Mouse (Mus musculus) liver, embryonic 13.5 days (tissue): ENCODE data around the gene Ewsr1. TPM values are rescaled to one million over a fixed set of nuclear protein-coding genes. Genes with fewer than 3 reads are reported as not detected.

Source experiments
- ATAC-seq: fragments of 200-750 bp; cut with Nextera tagmentation; 2 replicates; pipeline ENCODE4 v1.8.0; 2017; ENCODE audit warnings: low read depth, mild to moderate bottlenecking, moderate number of reproducible peaks, moderate library complexity
- DNase-seq: peaks from one replicate; pipeline ENCODE4 v3.0.0; 2022
- H3K27ac ChIP-seq: fragments of 300-500 bp; sonication (generic); 2 replicates; pipeline ENCODE4 v1.5.1; 2015; ENCODE audit warnings: moderate library complexity, mild to moderate bottlenecking, inconsistent platforms
- H3K27me3 ChIP-seq: fragments of 300-500 bp; sonication (generic); 2 replicates; pipeline ENCODE4 v1.6.1; 2015; ENCODE audit warnings: mild to moderate bottlenecking, inconsistent platforms
- H3K36me3 ChIP-seq: fragments of 300-500 bp; sonication (generic); 2 replicates; pipeline ENCODE4 v1.6.1; 2015; ENCODE audit warnings: mild to moderate bottlenecking, inconsistent platforms
- H3K4me1 ChIP-seq: fragments of 300-500 bp; sonication (generic); replicated peaks from 2 replicates; pipeline ENCODE4 v1.6.1; 2015; ENCODE audit warnings: inconsistent platforms
- H3K4me2 ChIP-seq: fragments of 300-500 bp; sonication (generic); 2 replicates; pipeline ENCODE4 v1.6.1; 2015; ENCODE audit warnings: inconsistent platforms, mild to moderate bottlenecking, moderate library complexity
- H3K4me3 ChIP-seq: fragments of 300-500 bp; sonication (generic); replicated peaks from 2 replicates; pipeline ENCODE4 v1.5.1; 2015; ENCODE audit warnings: mild to moderate bottlenecking, inconsistent platforms
- H3K9ac ChIP-seq: fragments of 300-500 bp; sonication (generic); 2 replicates; pipeline ENCODE4 v1.6.1; 2015; ENCODE audit warnings: mild to moderate bottlenecking, inconsistent platforms
- H3K9me3 ChIP-seq: fragments of 300-500 bp; sonication (generic); replicated peaks from 2 replicates; pipeline ENCODE4 v1.6.1; 2016; ENCODE audit warnings: inconsistent platforms
- WGBS: fragments of 180-500 bp; shearing (Covaris S2); methylation state at CpG from one replicate; pipeline ENCODE4 v1.1.7; 2015; ENCODE audit not compliant: insufficient replicate concordance; 5-methylcytosine and 5-hydroxymethylcytosine counted together
- microRNA-seq: library from miRNA; unstranded; fragments of <30 nt; microRNA quantifications from one replicate; pipeline ENCODE4, GENCODE M21; 2016
- polyA plus RNA-seq: library from polyadenylated mRNA; unstranded; fragments of >200 nt; fragmentation: Nextera tagmentation; extraction: Ambion mirVana; gene quantifications from 2 replicates; pipeline ENCODE4 v1.2.1, GENCODE M21; 2015

Ewsr1 gene
- polyA plus RNA-seq, 1 experiment from 2014 or later: 312 TPM

- ATAC-seq (no peak), DNase-seq (no peak)
- Histone ChIP-seq H3K4me2 (no peak overlapping the region), H3K27me3 (no peaks in the 10 kb centered on the region), H3K36me3 (peaks cover 100% of the 10 kb centered on the region), H3K9ac (no peak overlapping the region), H3K9me3 (no peaks in the 10 kb centered on the region), H3K4me3 (no peak overlapping the region), H3K4me1 (no peaks in the 10 kb centered on the region), H3K27ac (no peak overlapping the region)
- WGBS: 87% methylated on average over 8 of the region's 8 CpGs
These were observed 61.8 kb downstream of the Ewsr1 start for GRCm38 (mm10) chr11:5037146-5037854.

DNA sequence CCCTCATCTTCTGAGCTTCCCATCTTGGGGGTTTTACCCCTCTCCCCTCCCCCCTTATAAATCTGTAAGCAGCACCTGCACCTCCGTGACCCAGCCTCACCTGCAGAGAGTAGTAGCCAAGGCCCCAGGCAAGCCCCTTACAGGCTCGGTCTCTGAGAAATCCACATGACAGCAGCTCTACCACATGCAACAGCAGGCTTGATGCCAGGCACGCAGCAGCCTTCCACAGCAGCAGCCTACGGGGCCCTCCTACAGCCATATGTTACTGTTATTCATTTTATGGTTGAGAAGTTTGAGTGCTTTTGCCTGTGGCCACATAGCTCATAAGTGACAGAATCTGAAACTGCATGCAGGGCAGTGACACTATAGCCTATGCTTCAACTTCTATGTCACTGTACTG lies 63.6 kb downstream of the Ewsr1 start:
- DNase-seq: no peak
- H3K4me1 ChIP-seq: no peaks in the 10 kb centered on the region
- H3K4me2 ChIP-seq: no peak overlapping the region
- no peak overlapping the region for H3K9ac ChIP-seq
- H3K27me3 ChIP-seq: no peaks in the 10 kb centered on the region
- H3K27ac ChIP-seq: no peak overlapping the region
- H3K9me3 ChIP-seq: no peaks in the 10 kb centered on the region
- no peak for ATAC-seq
- WGBS: 81% methylated on average over 4 of the region's 4 CpGs
- peaks cover 100% of the 10 kb centered on the region for H3K36me3 ChIP-seq
- no peak overlapping the region for H3K4me3 ChIP-seq

- DNase-seq (no peak), ATAC-seq (no peak)
- Histone ChIP-seq H3K27me3 (no peaks in the 10 kb centered on the region), H3K9ac (no peak overlapping the region), H3K36me3 (peaks cover 100% of the 10 kb centered on the region), H3K4me2 (no peak overlapping the region), H3K4me3 (no peak overlapping the region), H3K4me1 (no peaks in the 10 kb centered on the region), H3K9me3 (no peaks in the 10 kb centered on the region), H3K27ac (no peak overlapping the region)
- WGBS: 81% methylated on average over 3 of the region's 3 CpGs
These were observed 65.9 kb downstream of the Ewsr1 start for GRCm38 (mm10) chr11:5033136-5033535.

DNA sequence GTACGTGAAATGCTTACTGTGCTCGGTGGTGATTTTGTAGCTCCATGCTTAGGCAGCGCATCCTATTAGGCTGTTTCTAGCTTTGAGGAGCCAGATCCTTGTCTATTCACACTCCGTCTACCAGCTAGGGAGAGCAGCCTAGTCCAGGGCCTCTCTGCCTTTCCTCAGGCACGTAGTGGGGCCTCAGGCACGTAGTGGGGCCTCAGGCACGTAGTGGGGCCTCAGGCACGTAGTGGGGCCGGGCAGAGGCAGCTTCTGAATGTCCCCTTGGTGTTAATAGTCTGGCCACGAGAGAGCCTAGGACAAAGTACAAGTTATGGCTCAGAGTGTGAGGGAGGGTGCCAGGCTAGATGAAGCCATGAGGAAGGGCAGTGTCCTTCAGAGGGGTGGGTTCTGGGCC lies 66.4 kb downstream of the Ewsr1 start:
- Histone ChIP-seq H3K27ac (no peak overlapping the region), H3K36me3 (peaks cover 100% of the 10 kb centered on the region), H3K4me2 (no peak overlapping the region), H3K4me1 (no peaks in the 10 kb centered on the region), H3K9ac (no peak overlapping the region), H3K9me3 (no peaks in the 10 kb centered on the region), H3K4me3 (no peak overlapping the region), H3K27me3 (no peaks in the 10 kb centered on the region)
- DNase-seq (no peak), ATAC-seq (no peak)
- 90% methylated on average over 10 of the region's 10 CpGs for WGBS

DNA sequence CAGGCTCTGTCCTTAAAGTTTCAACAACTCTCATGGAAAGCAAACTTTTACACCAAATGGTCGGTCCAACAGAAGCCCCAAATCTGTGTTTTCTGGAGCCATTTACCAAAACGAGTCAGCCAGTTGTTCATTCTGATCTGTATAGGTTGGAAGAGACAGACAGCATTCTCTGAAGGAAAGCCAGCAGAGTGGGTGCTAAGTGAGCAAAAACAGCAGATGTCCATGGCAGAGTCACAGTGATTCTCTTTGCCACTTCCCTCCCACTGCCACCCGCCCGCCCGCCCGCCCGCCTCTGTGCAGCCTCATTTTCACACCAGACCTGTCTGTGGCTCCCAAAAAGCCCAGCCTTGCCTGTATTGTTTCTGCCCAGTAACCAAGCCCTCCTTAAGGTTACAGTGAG lies 70.8 kb downstream of the Ewsr1 start:
- no peaks in the 10 kb centered on the region for H3K9me3 ChIP-seq
- no peak for ATAC-seq
- H3K9ac ChIP-seq: no peak overlapping the region
- H3K36me3 ChIP-seq: peaks cover 100% of the 10 kb centered on the region
- H3K4me1 ChIP-seq: no peaks in the 10 kb centered on the region
- H3K27ac ChIP-seq: no peak overlapping the region
- no peak overlapping the region for H3K4me2 ChIP-seq
- 85% methylated on average over 7 of the region's 7 CpGs for WGBS
- no peaks in the 10 kb centered on the region for H3K27me3 ChIP-seq
- DNase-seq: no peak
- H3K4me3 ChIP-seq: no peak overlapping the region

- no peaks in the 10 kb centered on the region for H3K27me3 ChIP-seq
- ATAC-seq (no peak), DNase-seq (no peak)
- no peaks in the 10 kb centered on the region for H3K9me3 ChIP-seq
- peaks cover 92% of the 10 kb centered on the region for H3K36me3 ChIP-seq
- no peak overlapping the region for H3K4me3 ChIP-seq
- H3K4me1 ChIP-seq: no peaks in the 10 kb centered on the region
- WGBS: 96% methylated on average over 1 of the region's 1 CpGs
- no peak overlapping the region for H3K9ac ChIP-seq
- H3K27ac ChIP-seq: no peak overlapping the region
- no peak overlapping the region for H3K4me2 ChIP-seq
These were observed 74.0 kb downstream of the Ewsr1 start for GRCm38 (mm10) chr11:5025108-5025507.

Small RNA genes within 50 kb of the gene (microRNA-seq; reads per million reads assigned to microRNA genes)
- gene Gm47296: 1.8 reads per million

Other genes starting within 250 kb of the Ewsr1 start
- 16.7 and 22.5 TPM in 2 replicates for gene Nf2, start 249.7 kb downstream of the Ewsr1 start, polyA plus RNA-seq
- 74.2 and 81.4 TPM in 2 replicates for gene Nipsnap1, start 225.3 kb downstream of the Ewsr1 start, polyA plus RNA-seq
- 21.7 and 25.9 TPM in 2 replicates for gene Thoc5, start 203.9 kb downstream of the Ewsr1 start, polyA plus RNA-seq
- gene Nefh, start 151.2 kb downstream of the Ewsr1 start, polyA plus RNA-seq: 0.27 and 0.34 TPM in 2 replicates
- gene Ap1b1, start 112.4 kb downstream of the Ewsr1 start, polyA plus RNA-seq: 77.1 and 95.0 TPM in 2 replicates
- 0.42 and 0.50 TPM in 2 replicates for gene Rasl10a, start 41.1 kb downstream of the Ewsr1 start, polyA plus RNA-seq
- gene Gas2l1, start 33.9 kb downstream of the Ewsr1 start, polyA plus RNA-seq: 14.3 and 15.1 TPM in 2 replicates
- 11.8 and 14.3 TPM in 2 replicates for gene Rhbdd3, start 340 bp downstream of the Ewsr1 start, polyA plus RNA-seq
- 4.3 and 4.5 TPM in 2 replicates for gene Emid1, start 53.0 kb upstream of the Ewsr1 start, polyA plus RNA-seq
- 1.6 and 1.8 TPM in 2 replicates for gene Kremen1, start 162.3 kb upstream of the Ewsr1 start, polyA plus RNA-seq